Mouse (Mus musculus) adrenal gland, postnatal 36 days (tissue): ENCODE results near the gene Sirt7. TPM values are rescaled to one million over a fixed set of nuclear protein-coding genes. Genes with fewer than 3 reads are reported as not detected.

ENCODE experiments used
- DNase-seq, 2 experiments: peaks; one replicate each; pipeline ENCODE4 v3.0.0; 2021; ENCODE audit warnings: mixed read lengths in 1 of 2
- long read RNA-seq, 2 experiments: library from polyadenylated mRNA; stranded (forward); transcript quantifications; one replicate each; pipeline ENCODE4 v2.0.0; 2021; ENCODE audit warnings: borderline sequencing depth in 2 of 2
- total RNA-seq, 2 experiments: library from RNA; stranded (reverse); gene quantifications; 2 replicates each; pipeline ENCODE4 v1.2.3; 2021

Sirt7 gene
- total RNA-seq: 10 to 100 TPM; 49.6 to 67.0 TPM
- long read RNA-seq, experiment 1, transcript Sirt7-201 (10 exons, 1,727 nt): major isoform, 63 of 125 reads
- long read RNA-seq, experiment 1, partial matches to known transcripts: 21 of 125 reads
- long read RNA-seq, experiment 1, other reads (novel, unspliced or antisense): 41 of 125 reads
- long read RNA-seq, experiment 2, transcript Sirt7-201 (10 exons, 1,727 nt): major isoform, 23 of 41 reads
- long read RNA-seq, experiment 2, partial matches to known transcripts: 5 of 41 reads
- long read RNA-seq, experiment 2, other reads (novel, unspliced or antisense): 13 of 41 reads

GRCm38 (mm10) chr11:120625152-120625775, at the start of gene Sirt7:
Gene Sirt7 (minus strand): TSS chr11:120625240.
- DNase-seq: no peak

- no peak for DNase-seq
Observed at GRCm38 (mm10) chr11:120673594-120674122, 48.6 kb upstream of the Sirt7 start.

GRCm38 (mm10) chr11:120672687-120673593, 47.9 kb upstream of the Sirt7 start, which contains the start of gene Aspscr1:
Gene Aspscr1 (plus strand): TSS chr11:120672973.
- peak; percentile 98 to 100 for DNase-seq

- DNase-seq: no peak
Observed at GRCm38 (mm10) chr11:120666617-120667016, 41.6 kb upstream of the Sirt7 start.

GRCm38 (mm10) chr11:120665406-120665805, 40.4 kb upstream of the Sirt7 start:
- DNase-seq: no peak

GRCm38 (mm10) chr11:120663714-120664113, 38.7 kb upstream of the Sirt7 start:
- no peak for DNase-seq

- peak in 1 of 2 experiments; percentile 26 for DNase-seq
Observed at GRCm38 (mm10) chr11:120662759-120663158, 37.7 kb upstream of the Sirt7 start.

- peak in 1 of 2 experiments; percentile 31 for DNase-seq
Observed at GRCm38 (mm10) chr11:120661076-120661460, 36.0 kb upstream of the Sirt7 start, which contains the start of gene Notum. Gene Notum (minus strand): TSS chr11:120661175.

GRCm38 (mm10) chr11:120660301-120661075, 35.4 kb upstream of the Sirt7 start:
- DNase-seq: peak; percentile 50 to 70

- DNase-seq: peak; percentile 23 to 35
Observed at GRCm38 (mm10) chr11:120659509-120660300, 34.7 kb upstream of the Sirt7 start.

GRCm38 (mm10) chr11:120658876-120659410, 33.9 kb upstream of the Sirt7 start:
- DNase-seq: peak; percentile 90 to 95

- DNase-seq: no peak
Observed at GRCm38 (mm10) chr11:120657301-120657700, 32.3 kb upstream of the Sirt7 start.

- no peak for DNase-seq
Observed at GRCm38 (mm10) chr11:120654741-120655140, 29.7 kb upstream of the Sirt7 start.

- no peak for DNase-seq
Observed at GRCm38 (mm10) chr11:120651872-120652271, 26.8 kb upstream of the Sirt7 start.

GRCm38 (mm10) chr11:120648001-120648476, 23.0 kb upstream of the Sirt7 start, which contains the start of gene Myadml2:
Gene Myadml2 (minus strand): TSS chr11:120648158.
- DNase-seq: peak in 1 of 2 experiments; percentile 38

- DNase-seq: no peak
Observed at GRCm38 (mm10) chr11:120647047-120647830, 22.2 kb upstream of the Sirt7 start.

- DNase-seq: peak; percentile 96
Observed at GRCm38 (mm10) chr11:120643601-120643987, 18.6 kb upstream of the Sirt7 start, which contains the start of gene Pycr1. Gene Pycr1 (minus strand): TSS chr11:120643769.

- DNase-seq: peak in 1 of 2 experiments; percentile 29
Observed at GRCm38 (mm10) chr11:120642939-120643600, 18.0 kb upstream of the Sirt7 start.
